Mouse (Mus musculus) right cerebral cortex, postnatal 36 days (tissue): Measurements from ENCODE around the gene Klhl31.

Experiments used
- DNase-seq, 2 experiments: peaks; one replicate each; pipeline ENCODE4 v3.0.0; 2022; ENCODE audit warnings: low spot score in 2 of 2, mixed read lengths in 1 of 2

Klhl31 gene

DNA sequence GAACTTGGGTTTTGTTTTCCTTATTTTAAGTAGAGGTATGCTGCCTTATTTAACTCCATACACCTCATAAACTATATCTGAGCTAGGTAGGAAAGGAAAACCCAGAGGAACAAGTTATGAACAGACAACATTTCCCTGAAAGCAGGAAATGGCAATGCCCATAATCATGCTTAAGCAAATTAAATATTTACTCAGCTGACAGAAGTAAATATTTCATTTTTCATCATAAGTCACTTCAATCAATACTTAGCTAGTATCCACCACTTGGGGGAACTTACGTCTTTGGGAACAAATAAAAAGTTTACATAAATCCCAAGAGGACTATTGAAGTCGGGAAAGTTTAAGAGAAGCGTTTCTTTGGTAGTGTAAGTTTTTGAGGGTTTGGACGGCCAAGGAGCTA is 67.2 kb downstream of the Klhl31 start:
- DNase-seq, result no peak

GRCm38 (mm10) chr9:77704108-77704507 is 67.8 kb downstream of the Klhl31 start:
- DNase-seq, result no peak

DNA sequence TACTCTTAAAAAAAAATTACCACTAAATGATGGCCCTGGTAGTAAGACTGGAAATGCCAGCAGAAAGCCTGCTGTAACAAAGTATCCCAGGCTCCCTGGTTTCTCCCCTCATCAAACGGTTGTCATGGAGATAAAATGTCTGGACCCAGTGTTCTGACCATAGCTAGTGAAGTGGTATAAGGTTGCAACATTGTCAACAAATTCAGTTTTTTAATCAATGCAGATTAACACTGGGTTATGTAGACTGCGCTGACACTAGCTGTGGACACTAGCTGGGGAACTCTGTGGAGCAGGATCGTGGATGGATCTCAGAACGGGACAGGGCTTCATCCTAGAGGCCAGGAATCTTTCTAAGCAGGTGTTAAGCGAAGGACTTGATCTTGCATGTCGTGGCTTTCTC is 70.2 kb downstream of the Klhl31 start:
- no peak for DNase-seq

DNA sequence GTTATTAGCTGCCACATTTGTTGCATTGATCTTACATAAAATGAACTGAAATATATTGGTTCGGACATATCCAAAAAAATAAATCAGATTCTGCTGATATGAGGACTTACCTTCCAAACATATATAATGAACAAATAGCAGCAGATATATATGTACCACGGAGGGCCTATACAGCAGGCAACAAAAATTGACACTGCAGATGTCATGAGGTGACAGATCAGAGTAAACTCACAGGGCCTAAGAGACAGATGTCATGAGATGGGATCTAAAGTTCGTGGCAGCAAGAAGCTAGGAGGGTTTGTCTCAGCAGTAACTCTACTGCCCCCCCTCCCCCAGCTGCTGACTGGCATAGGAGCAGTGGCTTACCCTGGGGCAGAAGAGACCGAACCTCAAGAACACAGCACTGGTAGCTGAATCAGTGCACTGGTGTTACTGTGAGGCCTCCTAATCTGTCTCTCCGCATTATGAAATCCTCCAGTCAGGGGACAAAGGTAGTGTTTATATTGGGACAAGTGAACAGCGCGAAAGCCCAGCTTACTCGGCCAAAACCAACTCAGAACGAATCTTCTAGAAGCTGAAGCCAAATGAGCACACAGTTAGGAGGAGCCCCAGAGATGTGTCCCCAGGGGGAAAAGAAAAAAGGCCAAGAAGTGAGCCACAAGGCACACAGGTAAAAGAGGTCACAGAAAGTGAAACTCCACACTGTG is 71.3 kb downstream of the Klhl31 start:
- no peak for DNase-seq

GRCm38 (mm10) chr9:77708950-77709349 is 72.7 kb downstream of the Klhl31 start:
- no peak for DNase-seq
